Mouse (Mus musculus) lung, adult 2 months (tissue): ENCODE results near the gene Med18.

Experiments
- CTCF ChIP-seq: fragments of 200-500 bp; IDR thresholded peaks from 2 replicates; pipeline ENCODE4 v1.5.1; 2011; ENCODE audit warnings: mild to moderate bottlenecking, low read length, control low read depth; ENCODE audit not compliant: insufficient read depth
- POLR2A ChIP-seq: fragments of 200-500 bp; IDR thresholded peaks from 2 replicates; pipeline ENCODE4 v1.6.1; 2011; ENCODE audit warnings: low read depth, mild to moderate bottlenecking, control low read depth, low read length, borderline replicate concordance; ENCODE audit errors: extremely low read depth

- TF ChIP-seq POLR2A (no peak), CTCF (no peak)
Observed at GRCm38 (mm10) chr4:132488976-132489375, 25.3 kb upstream of the Med18 start.
